Mouse (Mus musculus) small intestine, adult 2 months (tissue): ENCODE measurements around the gene Pla2g4b.

Experiments used
- CTCF ChIP-seq: fragments of 200-500 bp; IDR thresholded peaks from 2 replicates; pipeline ENCODE4 v1.5.1; 2012; ENCODE audit warnings: low read depth, mild to moderate bottlenecking, control low read depth, inconsistent platforms, low read length, moderate library complexity, mixed read lengths; ENCODE audit not compliant: insufficient replicate concordance, insufficient read length; ENCODE audit errors: extremely low read depth
- POLR2A ChIP-seq: fragments of 200-500 bp; IDR thresholded peaks from 2 replicates; pipeline ENCODE4 v1.6.1; 2012; ENCODE audit warnings: low read depth, mild to moderate bottlenecking, control low read depth, inconsistent platforms, low read length, moderate library complexity

DNA sequence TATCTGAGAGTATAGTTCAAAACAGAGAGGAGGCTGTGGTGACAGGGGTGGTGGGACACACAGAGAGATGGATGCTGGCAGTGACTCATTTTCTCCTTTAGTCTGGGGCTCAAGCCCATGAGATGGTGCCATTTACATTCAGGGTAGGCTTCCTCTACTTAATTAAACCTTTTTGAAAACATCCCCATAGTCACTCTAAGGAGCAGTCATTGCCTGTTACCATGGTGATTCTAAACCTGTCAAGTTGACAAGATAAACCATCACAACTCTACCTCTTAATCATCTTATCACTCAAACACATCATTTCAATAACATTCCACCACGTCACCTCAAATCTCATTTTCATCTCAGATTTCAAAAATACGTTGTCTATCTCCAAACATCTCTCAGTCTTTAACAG is 29.2 kb upstream of the Pla2g4b start:
- TF ChIP-seq CTCF, result no peak
- TF ChIP-seq POLR2A, result no peak
